Mouse (Mus musculus): ENCODE data around the gene Ier3.

DNA sequence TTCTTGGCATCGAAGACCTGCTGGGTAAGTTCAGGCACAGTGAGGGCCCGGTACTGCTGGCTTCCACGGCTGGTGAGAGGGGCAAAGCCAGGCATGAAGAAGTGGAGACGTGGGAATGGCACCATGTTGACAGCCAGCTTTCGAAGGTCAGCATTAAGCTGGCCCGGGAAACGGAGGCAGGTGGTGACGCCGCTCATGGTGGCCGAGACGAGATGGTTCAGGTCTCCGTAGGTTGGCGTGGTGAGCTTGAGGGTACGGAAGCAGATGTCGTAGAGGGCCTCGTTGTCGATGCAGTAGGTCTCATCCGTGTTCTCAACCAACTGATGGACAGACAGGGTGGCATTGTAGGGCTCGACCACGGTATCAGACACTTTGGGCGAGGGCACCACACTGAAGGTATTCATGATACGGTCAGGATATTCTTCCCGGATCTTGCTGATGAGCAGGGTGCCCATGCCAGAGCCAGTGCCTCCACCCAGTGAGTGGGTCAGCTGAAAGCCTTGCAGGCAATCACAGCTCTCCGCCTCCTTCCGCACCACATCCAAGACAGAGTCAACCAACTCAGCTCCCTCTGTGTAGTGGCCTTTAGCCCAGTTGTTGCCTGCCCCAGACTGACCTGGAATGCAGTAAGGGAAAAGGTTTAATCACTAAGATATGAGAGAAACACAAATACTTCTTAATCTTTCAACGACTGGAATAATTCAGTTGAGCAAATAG lies 14.1 kb downstream of the Ier3 start:
- TF ChIP-seq CTCF (IDR thresholded peaks at IDR 0.05; ENCODE audit: borderline replicate concordance, extremely low read depth, insufficient read depth, insufficient read length), result no peak
- no peak for TF ChIP-seq POLR2A (IDR thresholded peaks at IDR 0.05; ENCODE audit: borderline replicate concordance, extremely low read depth, insufficient read depth, insufficient read length, poor library complexity, severe bottlenecking)
